Mouse (Mus musculus): Measurements from ENCODE around the gene Shc1. TPM values are rescaled to one million over a fixed set of nuclear protein-coding genes. Genes with fewer than 3 reads are reported as not detected.

Gene Shc1
- polyA plus RNA-seq, 1 experiment from 2014 or later: 20.0 TPM

DNA sequence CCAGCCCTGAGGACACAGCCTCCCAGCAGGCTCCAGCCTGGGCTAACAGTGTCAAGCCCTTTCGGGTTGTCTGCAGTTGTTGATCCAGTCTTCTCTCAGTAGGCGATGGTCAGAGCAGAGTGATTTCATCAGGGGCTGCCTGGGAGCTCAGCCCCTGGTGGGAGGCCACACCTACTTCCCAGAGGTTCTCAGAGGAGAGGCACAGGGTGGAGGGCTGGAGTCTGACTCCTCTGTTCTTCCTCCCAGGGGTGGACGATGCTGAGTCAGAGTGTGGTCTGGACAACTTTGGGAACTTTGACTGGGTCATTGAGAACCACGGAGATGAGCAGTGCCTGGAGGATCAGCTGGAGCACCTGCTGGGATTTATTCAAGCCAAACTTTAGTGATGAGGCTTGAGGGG is 50.0 kb downstream of the Shc1 start:
- Histone ChIP-seq H3K4me3 (no peak overlapping the region), H3K9ac (no peak overlapping the region), H3K36me3 (peaks cover 22% of the 10 kb centered on the region), H3K27ac (replicated peaks) (no peak overlapping the region), H3K27me3 (no peaks in the 10 kb centered on the region), H3K9me3 (no peaks in the 10 kb centered on the region), H3K4me1 (replicated peaks) (no peaks in the 10 kb centered on the region), H3K4me2 (no peak overlapping the region)
- 51% methylated on average over 4 of the region's 4 CpGs for WGBS
- ATAC-seq (ENCODE audit: low FRiP score, low read depth): no peak

DNA sequence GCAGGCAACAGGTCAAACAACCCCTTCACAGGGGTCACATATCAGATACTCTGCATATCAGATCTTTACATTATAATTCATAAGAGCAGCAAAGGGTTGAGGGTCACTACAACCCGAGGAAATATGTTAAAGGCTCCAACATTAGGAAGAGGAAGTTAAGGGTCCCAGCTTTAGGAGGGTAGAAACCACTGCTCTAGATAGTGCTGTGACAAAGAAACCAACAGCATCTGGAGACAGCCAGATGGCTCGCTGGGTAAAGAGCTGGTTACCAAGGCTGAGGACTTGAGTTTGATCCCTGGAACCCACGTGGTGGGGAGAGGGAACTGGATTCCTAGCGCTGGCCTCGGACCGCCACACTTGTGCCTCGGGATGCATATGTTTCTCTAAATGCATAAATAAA is 54.0 kb downstream of the Shc1 start:
- 81% methylated on average over 7 of the region's 7 CpGs for WGBS
- Histone ChIP-seq H3K4me1 (replicated peaks) (no peaks in the 10 kb centered on the region), H3K9me3 (no peaks in the 10 kb centered on the region), H3K4me2 (no peak overlapping the region), H3K9ac (no peak overlapping the region), H3K27ac (replicated peaks) (no peak overlapping the region), H3K36me3 (peaks cover 22% of the 10 kb centered on the region), H3K27me3 (no peaks in the 10 kb centered on the region), H3K4me3 (no peak overlapping the region)
- ATAC-seq (ENCODE audit: low FRiP score, low read depth): no peak

GRCm38 (mm10) chr3:89473838-89474237 is 55.6 kb downstream of the Shc1 start:
- no peak overlapping the region for H3K4me3 ChIP-seq
- 82% methylated on average over 6 of the region's 6 CpGs for WGBS
- no peaks in the 10 kb centered on the region for H3K9me3 ChIP-seq
- H3K4me2 ChIP-seq: no peak overlapping the region
- H3K9ac ChIP-seq: no peak overlapping the region
- H3K4me1 ChIP-seq (replicated peaks): no peaks in the 10 kb centered on the region
- H3K36me3 ChIP-seq: peaks cover 17% of the 10 kb centered on the region
- H3K27ac ChIP-seq (replicated peaks): no peak overlapping the region
- no peak for ATAC-seq (ENCODE audit: low FRiP score, low read depth)
- no peaks in the 10 kb centered on the region for H3K27me3 ChIP-seq

DNA sequence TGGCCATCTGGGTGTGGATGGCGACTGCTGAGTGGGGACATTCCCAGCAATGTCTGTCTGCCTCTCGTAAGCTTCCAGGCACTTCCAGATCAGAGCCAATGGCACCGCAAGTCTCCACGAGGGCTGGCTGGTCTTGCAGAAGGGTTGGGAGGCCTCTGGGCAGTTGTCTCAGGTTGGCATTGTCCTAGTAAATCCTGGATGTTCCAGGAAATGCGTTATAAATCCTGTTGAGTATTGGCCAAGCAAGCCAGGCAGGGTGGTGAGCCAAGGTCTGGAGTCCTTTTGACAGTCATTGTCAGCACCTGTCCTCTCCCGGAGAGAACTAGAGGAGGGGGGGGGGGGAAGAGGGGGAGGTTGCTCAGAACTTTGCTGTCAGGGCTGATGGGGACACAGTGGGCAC is 60.8 kb downstream of the Shc1 start:
- no peak overlapping the region for H3K27ac ChIP-seq (replicated peaks)
- WGBS: 75% methylated on average over 6 of the region's 6 CpGs
- H3K9me3 ChIP-seq: no peaks in the 10 kb centered on the region
- no peak overlapping the region for H3K4me3 ChIP-seq
- no peak overlapping the region for H3K4me2 ChIP-seq
- no peaks in the 10 kb centered on the region for H3K36me3 ChIP-seq
- no peak overlapping the region for H3K9ac ChIP-seq
- no peaks in the 10 kb centered on the region for H3K27me3 ChIP-seq
- ATAC-seq (ENCODE audit: low FRiP score, low read depth): no peak
- H3K4me1 ChIP-seq (replicated peaks): no peaks in the 10 kb centered on the region

Other genes with a start within 250 kb of the Shc1 start
- gene Scamp3, start 241.0 kb upstream of the Shc1 start, polyA plus RNA-seq (2015; fragmentation: Nextera tagmentation; extraction: Ambion mirVana): 148 and 158 TPM in 2 replicates
- gene Fam189b, start 235.3 kb upstream of the Shc1 start, polyA plus RNA-seq (2015; fragmentation: Nextera tagmentation; extraction: Ambion mirVana): 35.5 and 39.2 TPM in 2 replicates
- 46.6 and 48.0 TPM in 2 replicates for gene Gba, start 215.5 kb upstream of the Shc1 start, polyA plus RNA-seq (2015; fragmentation: Nextera tagmentation; extraction: Ambion mirVana)
- gene Thbs3, start 203.3 kb upstream of the Shc1 start, polyA plus RNA-seq (2015; fragmentation: Nextera tagmentation; extraction: Ambion mirVana): 51.5 and 51.6 TPM in 2 replicates
- gene Mtx1, start 191.4 kb upstream of the Shc1 start, polyA plus RNA-seq (2015; fragmentation: Nextera tagmentation; extraction: Ambion mirVana): 149 and 152 TPM in 2 replicates
- 1.2 and 1.6 TPM in 2 replicates for gene Muc1, start 189.4 kb upstream of the Shc1 start, polyA plus RNA-seq (2015; fragmentation: Nextera tagmentation; extraction: Ambion mirVana)
- 196 and 211 TPM in 2 replicates for gene Krtcap2, start 172.5 kb upstream of the Shc1 start, polyA plus RNA-seq (2015; fragmentation: Nextera tagmentation; extraction: Ambion mirVana)
- gene Trim46, start 172.1 kb upstream of the Shc1 start, polyA plus RNA-seq (2015; fragmentation: Nextera tagmentation; extraction: Ambion mirVana): 71.3 and 81.6 TPM in 2 replicates
- 80.0 and 88.4 TPM in 2 replicates for gene Dpm3, start 159.1 kb upstream of the Shc1 start, polyA plus RNA-seq (2015; fragmentation: Nextera tagmentation; extraction: Ambion mirVana)
- gene Slc50a1, start 147.9 kb upstream of the Shc1 start, polyA plus RNA-seq (2015; fragmentation: Nextera tagmentation; extraction: Ambion mirVana): 36.2 and 38.5 TPM in 2 replicates
- 8.9 and 9.1 TPM in 2 replicates for gene Efna1, start 137.3 kb upstream of the Shc1 start, polyA plus RNA-seq (2015; fragmentation: Nextera tagmentation; extraction: Ambion mirVana)
- gene Efna3, start 95.5 kb upstream of the Shc1 start, polyA plus RNA-seq (2015; fragmentation: Nextera tagmentation; extraction: Ambion mirVana): 62.4 and 72.3 TPM in 2 replicates
- 6.0 and 7.4 TPM in 2 replicates for gene Efna4, start 80.4 kb upstream of the Shc1 start, polyA plus RNA-seq (2015; fragmentation: Nextera tagmentation; extraction: Ambion mirVana)
- 71.0 and 77.1 TPM in 2 replicates for gene Adam15, start 68.4 kb upstream of the Shc1 start, polyA plus RNA-seq (2015; fragmentation: Nextera tagmentation; extraction: Ambion mirVana)
- gene Dcst2, start 56.5 kb upstream of the Shc1 start, polyA plus RNA-seq (2015; fragmentation: Nextera tagmentation; extraction: Ambion mirVana): 0.09 and 0.34 TPM in 2 replicates
- gene Dcst1, start 53.2 kb upstream of the Shc1 start, polyA plus RNA-seq (2015; fragmentation: Nextera tagmentation; extraction: Ambion mirVana): 0.89 and 1.1 TPM in 2 replicates
- gene Zbtb7b, start 23.7 kb upstream of the Shc1 start, polyA plus RNA-seq (2015; fragmentation: Nextera tagmentation; extraction: Ambion mirVana): 0.82 and 0.83 TPM in 2 replicates
- 0.89 TPM in 1 of 2 replicates, not detected in the other for gene Lenep, start 15.7 kb upstream of the Shc1 start, polyA plus RNA-seq (2015; fragmentation: Nextera tagmentation; extraction: Ambion mirVana)
- gene Flad1, start 6.6 kb upstream of the Shc1 start, polyA plus RNA-seq (2015; fragmentation: Nextera tagmentation; extraction: Ambion mirVana): 33.3 and 34.9 TPM in 2 replicates
- gene Cks1b, start 60 bp upstream of the Shc1 start, polyA plus RNA-seq (2015; fragmentation: Nextera tagmentation; extraction: Ambion mirVana): 95.9 and 110 TPM in 2 replicates
- 43.1 and 45.8 TPM in 2 replicates for gene Pygo2, start 11.8 kb downstream of the Shc1 start, polyA plus RNA-seq (2015; fragmentation: Nextera tagmentation; extraction: Ambion mirVana)
- gene Pbxip1, start 18.3 kb downstream of the Shc1 start, polyA plus RNA-seq (2015; fragmentation: Nextera tagmentation; extraction: Ambion mirVana): 18.1 and 20.4 TPM in 2 replicates
- gene Pmvk, start 36.1 kb downstream of the Shc1 start, polyA plus RNA-seq (2015; fragmentation: Nextera tagmentation; extraction: Ambion mirVana): 127 and 130 TPM in 2 replicates
- 9.1 and 9.6 TPM in 2 replicates for gene Kcnn3, start 101.7 kb downstream of the Shc1 start, polyA plus RNA-seq (2015; fragmentation: Nextera tagmentation; extraction: Ambion mirVana)

Data from hindbrain, embryonic 15.5 days (tissue).